Mouse (Mus musculus): ENCODE data around the gene Dclk3.

The Dclk3 gene

GRCm38 (mm10) chr9:111439836-111440201 lies 938 bp downstream of the Dclk3 start:
- DNase-seq (ENCODE audit: low spot score), result no peak

- DNase-seq (ENCODE audit: low spot score), result no peak
These were observed 1.6 kb downstream of the Dclk3 start for GRCm38 (mm10) chr9:111440446-111440845.

GRCm38 (mm10) chr9:111441151-111441550 lies 2.3 kb downstream of the Dclk3 start:
- no peak for DNase-seq (ENCODE audit: low spot score)

GRCm38 (mm10) chr9:111446204-111446603 lies 7.3 kb downstream of the Dclk3 start:
- no peak for DNase-seq (ENCODE audit: low spot score)

GRCm38 (mm10) chr9:111448976-111449375 lies 10.1 kb downstream of the Dclk3 start:
- no peak for DNase-seq (ENCODE audit: low spot score)

- DNase-seq (ENCODE audit: low spot score), result no peak
These were observed 11.0 kb downstream of the Dclk3 start for GRCm38 (mm10) chr9:111449880-111450279.

GRCm38 (mm10) chr9:111450853-111451404 lies 12.0 kb downstream of the Dclk3 start:
- no peak for DNase-seq (ENCODE audit: low spot score)

- DNase-seq (ENCODE audit: low spot score), result no peak
These were observed 15.0 kb downstream of the Dclk3 start for GRCm38 (mm10) chr9:111453895-111454294.

- DNase-seq (ENCODE audit: low spot score), result no peak
These were observed 18.5 kb downstream of the Dclk3 start for GRCm38 (mm10) chr9:111457176-111457935.

- no peak for DNase-seq (ENCODE audit: low spot score)
These were observed 19.0 kb downstream of the Dclk3 start for GRCm38 (mm10) chr9:111457936-111458310.

GRCm38 (mm10) chr9:111459466-111459865 lies 20.6 kb downstream of the Dclk3 start:
- DNase-seq (ENCODE audit: low spot score), result no peak

GRCm38 (mm10) chr9:111460201-111460814 lies 21.4 kb downstream of the Dclk3 start:
- DNase-seq (ENCODE audit: low spot score), result no peak

- no peak for DNase-seq (ENCODE audit: low spot score)
These were observed 22.7 kb downstream of the Dclk3 start for GRCm38 (mm10) chr9:111461415-111462103.

- no peak for DNase-seq (ENCODE audit: low spot score)
These were observed 26.8 kb downstream of the Dclk3 start for GRCm38 (mm10) chr9:111465666-111466065.

- DNase-seq (ENCODE audit: low spot score), result no peak
These were observed 35.0 kb downstream of the Dclk3 start for GRCm38 (mm10) chr9:111473686-111474457.

- no peak for DNase-seq (ENCODE audit: low spot score)
These were observed 35.5 kb downstream of the Dclk3 start for GRCm38 (mm10) chr9:111474458-111474745.

GRCm38 (mm10) chr9:111475281-111475680 lies 36.4 kb downstream of the Dclk3 start:
- no peak for DNase-seq (ENCODE audit: low spot score)

- no peak for DNase-seq (ENCODE audit: low spot score)
These were observed 37.1 kb downstream of the Dclk3 start for GRCm38 (mm10) chr9:111475973-111476372.

- no peak for DNase-seq (ENCODE audit: low spot score)
These were observed 37.7 kb downstream of the Dclk3 start for GRCm38 (mm10) chr9:111476479-111477016.

- DNase-seq (ENCODE audit: low spot score), result no peak
These were observed 40.1 kb downstream of the Dclk3 start for GRCm38 (mm10) chr9:111478853-111479490.

- DNase-seq (ENCODE audit: low spot score), result no peak
These were observed 42.1 kb downstream of the Dclk3 start for GRCm38 (mm10) chr9:111481011-111481410.
